Mouse (Mus musculus) MEL (cell line): Measurements from ENCODE around the gene Slc25a26.

Experiments
- CTCF ChIP-seq, 3 experiments: IDR thresholded peaks in 2 of 3; conservative IDR thresholded peaks in 1 of 3; 2 replicates each; pipeline ENCODE4 v1.5.1; 2011 to 2012; ENCODE audit warnings: low read length in 3 of 3, low read depth in 2 of 3, mild to moderate bottlenecking in 2 of 3, improper control_type of control experiment in 1 of 3, inconsistent platforms in 1 of 3, mixed read lengths in 1 of 3, moderate library complexity in 1 of 3; ENCODE audit not compliant: control insufficient read depth in 1 of 3, insufficient read depth in 1 of 3, poor library complexity in 1 of 3, severe bottlenecking in 1 of 3
- JUND ChIP-seq: IDR thresholded peaks from 2 replicates; pipeline ENCODE4 v1.6.1; 2011; ENCODE audit warnings: low read depth, mild to moderate bottlenecking, improper control_type of control experiment, low read length
- RCOR1 ChIP-seq: IDR thresholded peaks from 2 replicates; pipeline ENCODE4 v1.6.1; 2012; ENCODE audit warnings: low read depth, mild to moderate bottlenecking, inconsistent platforms, low read length, improper control_type of control experiment
- USF1 ChIP-seq: IDR thresholded peaks from 2 replicates; pipeline ENCODE4 v1.6.1; 2014; ENCODE audit warnings: low read depth, mild to moderate bottlenecking, inconsistent platforms, low read length, improper control_type of control experiment, moderate library complexity

- TF ChIP-seq JUND = no peak
- TF ChIP-seq CTCF (IDR thresholded peaks at IDR 0.05 in 2 of 3, conservative IDR thresholded peaks at IDR 0.05 in 1 of 3; ENCODE audit: control insufficient read depth in 1 of 3, insufficient read depth in 1 of 3, low read depth in 2 of 3, low read length in 3 of 3, poor library complexity in 1 of 3, severe bottlenecking in 1 of 3) = no peak
- TF ChIP-seq USF1 = no peak
- no peak for TF ChIP-seq RCOR1
Observed at GRCm38 (mm10) chr6:94541854-94542253, 41.7 kb downstream of the Slc25a26 start.
